Mouse (Mus musculus) hindbrain, embryonic 14.5 days (tissue): ENCODE data around the gene Lypla2. TPM values are rescaled to one million over a fixed set of nuclear protein-coding genes. Genes with fewer than 3 reads are reported as not detected.
A peak's percentile ranks its signal among the peaks of the same experiment; 100 is the strongest.

Source experiments
- ATAC-seq: fragments of 200-750 bp; cut with Nextera tagmentation; 2 replicates; pipeline ENCODE4 v1.8.0; 2017; ENCODE audit warnings: moderate number of reproducible peaks, mild to moderate bottlenecking, moderate TSS enrichment, moderate library complexity; ENCODE audit not compliant: low FRiP score
- DNase-seq: peaks from one replicate; pipeline ENCODE4 v3.0.0-alpha.2; 2015; ENCODE audit warnings: low spot score
- H3K27ac ChIP-seq: fragments of 300-500 bp; sonication (generic); 2 replicates; pipeline ENCODE4 v1.5.1; 2014; ENCODE audit warnings: mild to moderate bottlenecking, moderate library complexity
- H3K27me3 ChIP-seq: fragments of 300-500 bp; sonication (generic); 2 replicates; pipeline ENCODE4 v1.6.1; 2014; ENCODE audit warnings: mild to moderate bottlenecking, low read length, mixed read lengths; ENCODE audit not compliant: control insufficient read depth, insufficient read depth
- H3K36me3 ChIP-seq: fragments of 300-500 bp; sonication (generic); replicated peaks from 2 replicates; pipeline ENCODE4 v1.6.1; 2014; ENCODE audit not compliant: control insufficient read depth, insufficient read depth
- H3K4me1 ChIP-seq: fragments of 300-500 bp; sonication (generic); replicated peaks from 2 replicates; pipeline ENCODE4 v1.6.1; 2014; ENCODE audit warnings: antibody characterized with exemption, low read length, mixed read lengths; ENCODE audit not compliant: control insufficient read depth, insufficient read depth
- H3K4me2 ChIP-seq: fragments of 300-500 bp; sonication (generic); replicated peaks from 2 replicates; pipeline ENCODE4 v1.6.1; 2014; ENCODE audit warnings: mild to moderate bottlenecking, moderate library complexity
- H3K4me3 ChIP-seq: fragments of 300-500 bp; sonication (generic); replicated peaks from 2 replicates; pipeline ENCODE4 v1.5.1; 2014; ENCODE audit warnings: mild to moderate bottlenecking, low read length
- H3K9ac ChIP-seq: fragments of 300-500 bp; sonication (generic); 2 replicates; pipeline ENCODE4 v1.6.1; 2014
- H3K9me3 ChIP-seq: fragments of 300-500 bp; sonication (generic); 2 replicates; pipeline ENCODE4 v1.6.1; 2016; ENCODE audit warnings: low read length; ENCODE audit not compliant: control insufficient read depth
- WGBS: fragments of 180-500 bp; shearing (Covaris S2); extraction: QIAGEN DNeasy Blood & Tissue Kit; methylation state at CpG from one replicate; pipeline ENCODE4 v1.1.7; 2014; 5-methylcytosine and 5-hydroxymethylcytosine counted together
- polyA plus RNA-seq: library from polyadenylated mRNA; unstranded; fragments of >200 nt; fragmentation: Nextera tagmentation; extraction: Ambion mirVana; gene quantifications from 2 replicates; pipeline ENCODE4 v1.2.1, GENCODE M21; 2014

The Lypla2 gene
- polyA plus RNA-seq, 1 experiment from 2014 or later: 191 TPM

GRCm38 (mm10) chr4:135966283-135966682 is 6.1 kb downstream of the Lypla2 start:
- H3K9me3 ChIP-seq: no peaks in the 10 kb centered on the region
- H3K9ac ChIP-seq: no peak overlapping the region
- peaks cover 50% of the 10 kb centered on the region for H3K36me3 ChIP-seq

DNA sequence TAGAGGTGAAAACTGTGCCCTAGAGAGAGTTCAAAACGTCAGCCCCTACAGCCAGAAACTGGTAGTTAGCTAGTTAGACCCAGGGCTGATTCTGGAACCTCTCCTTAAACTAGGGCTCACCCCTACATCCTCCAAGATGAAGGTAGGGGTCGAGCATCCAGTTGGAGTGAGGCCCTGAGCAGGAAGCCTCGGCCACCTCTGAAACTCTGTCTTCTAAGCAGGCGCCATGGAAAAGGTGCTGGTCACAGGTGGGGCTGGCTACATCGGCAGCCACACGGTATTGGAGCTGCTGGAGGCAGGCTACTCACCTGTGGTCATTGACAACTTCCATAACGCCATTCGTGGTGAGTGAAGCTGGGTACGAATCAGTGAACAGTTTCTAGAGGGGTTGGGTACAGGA is 7.3 kb downstream of the Lypla2 start:
- H3K4me1 ChIP-seq: peaks cover 17% of the 10 kb centered on the region
- H3K27me3 ChIP-seq: no peaks in the 10 kb centered on the region
- ATAC-seq (no peak), DNase-seq (no peak)
- peak overlapping the region; percentile 92 for H3K4me2 ChIP-seq
- H3K9me3 ChIP-seq: no peaks in the 10 kb centered on the region
- H3K36me3 ChIP-seq: peaks cover 45% of the 10 kb centered on the region
- no peak overlapping the region for H3K9ac ChIP-seq
- no peak overlapping the region for H3K4me3 ChIP-seq
- H3K27ac ChIP-seq: no peak overlapping the region
- WGBS: 86% methylated on average over 9 of the region's 9 CpGs

More at GRCm38 (mm10) chr4:135966283-135966682, 6.1 kb downstream of the Lypla2 start:
- ATAC-seq: no peak
- H3K4me3 ChIP-seq: no peak overlapping the region
- H3K27ac ChIP-seq: no peak overlapping the region
- peaks cover 20% of the 10 kb centered on the region for H3K4me1 ChIP-seq
- no peak for DNase-seq
- H3K27me3 ChIP-seq: no peaks in the 10 kb centered on the region
- no peak overlapping the region for H3K4me2 ChIP-seq
- 95% methylated on average over 16 of the region's 16 CpGs for WGBS

- Histone ChIP-seq H3K9ac (peak overlapping the region; percentile 91), H3K27me3 (no peaks in the 10 kb centered on the region), H3K36me3 (peaks cover 45% of the 10 kb centered on the region), H3K4me2 (peak overlapping the region; percentile 92), H3K27ac (peak overlapping the region; percentile 94; the same call in 1 of the 2 replicates), H3K4me3 (peak overlapping the region; percentile 72), H3K9me3 (no peaks in the 10 kb centered on the region), H3K4me1 (peaks cover 17% of the 10 kb centered on the region)
- 7% methylated on average over 12 of the region's 12 CpGs for WGBS
- ATAC-seq: no peak
- DNase-seq: no peak
Measured at GRCm38 (mm10) chr4:135964426-135964825, 8.0 kb downstream of the Lypla2 start.

- H3K4me3 ChIP-seq: peak within 1 kb of the TSS; percentile 72
- peak; percentile 92 for ATAC-seq
- H3K36me3 ChIP-seq: peaks cover 45% of the 10 kb centered on the region
Measured at GRCm38 (mm10) chr4:135963457-135964193, 8.8 kb downstream of the Lypla2 start, which contains the start of gene Gale. Gene Gale, plus strand, starts transcription at chr4:135963727.

GRCm38 (mm10) chr4:135962946-135963345 is 9.5 kb downstream of the Lypla2 start:
- WGBS: 6% methylated on average over 15 of the region's 15 CpGs
- Histone ChIP-seq H3K4me1 (peaks cover 17% of the 10 kb centered on the region), H3K9ac (peak overlapping the region; percentile 91), H3K27ac (peak overlapping the region; percentile 94), H3K9me3 (no peaks in the 10 kb centered on the region), H3K4me2 (peak overlapping the region; percentile 92), H3K36me3 (peaks cover 45% of the 10 kb centered on the region), H3K4me3 (peak overlapping the region; percentile 72), H3K27me3 (no peaks in the 10 kb centered on the region)
- no peak for DNase-seq
- peak; percentile 5 for ATAC-seq

More at GRCm38 (mm10) chr4:135963457-135964193, 8.8 kb downstream of the Lypla2 start, which contains the start of gene Gale:
- Histone ChIP-seq H3K4me1 (peaks cover 17% of the 10 kb centered on the region), H3K9me3 (no peaks in the 10 kb centered on the region), H3K4me2 (peak within 1 kb of the TSS; percentile 92), H3K27ac (peak within 1 kb of the TSS; percentile 94), H3K9ac (peak within 1 kb of the TSS; percentile 91), H3K27me3 (no peaks in the 10 kb centered on the region)
- under 1% methylated on average over 55 of the region's 56 CpGs for WGBS
- DNase-seq: peak; percentile 95

GRCm38 (mm10) chr4:135962198-135962597 is 10.2 kb downstream of the Lypla2 start:
- Histone ChIP-seq H3K9me3 (no peaks in the 10 kb centered on the region), H3K27me3 (no peaks in the 10 kb centered on the region), H3K4me1 (peaks cover 17% of the 10 kb centered on the region), H3K27ac (no peak overlapping the region), H3K4me3 (no peak overlapping the region), H3K9ac (no peak overlapping the region), H3K36me3 (peaks cover 42% of the 10 kb centered on the region), H3K4me2 (peak overlapping the region; percentile 92; the same call in 1 of the 2 replicates)
- ATAC-seq: no peak
- DNase-seq: no peak
- WGBS: 89% methylated on average over 7 of the region's 7 CpGs

DNA sequence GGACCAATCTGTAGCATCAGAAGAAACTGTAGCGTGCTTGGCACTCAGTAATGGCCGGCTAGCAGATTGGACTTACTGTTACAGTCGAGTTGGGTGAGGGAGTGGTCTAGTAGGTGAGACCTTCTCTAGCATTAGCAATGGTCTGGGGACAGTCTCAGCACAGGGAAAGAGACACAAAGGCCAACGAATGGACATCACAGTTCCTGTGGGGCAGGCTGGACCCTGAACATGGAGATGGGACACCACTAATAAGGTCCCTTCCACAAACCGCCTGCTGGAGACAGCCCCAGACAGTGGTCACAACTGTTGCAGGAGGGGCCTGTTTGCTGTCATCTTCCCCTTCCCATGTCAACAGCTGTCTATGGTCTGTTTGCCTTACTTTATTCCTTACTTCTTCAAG is 10.7 kb downstream of the Lypla2 start:
- 90% methylated on average over 5 of the region's 5 CpGs for WGBS
- ATAC-seq: no peak
- Histone ChIP-seq H3K27ac (no peak overlapping the region), H3K4me2 (no peak overlapping the region), H3K36me3 (peaks cover 41% of the 10 kb centered on the region), H3K9me3 (no peaks in the 10 kb centered on the region), H3K9ac (no peak overlapping the region), H3K4me1 (peaks cover 17% of the 10 kb centered on the region), H3K4me3 (no peak overlapping the region), H3K27me3 (no peaks in the 10 kb centered on the region)
- DNase-seq: no peak

DNA sequence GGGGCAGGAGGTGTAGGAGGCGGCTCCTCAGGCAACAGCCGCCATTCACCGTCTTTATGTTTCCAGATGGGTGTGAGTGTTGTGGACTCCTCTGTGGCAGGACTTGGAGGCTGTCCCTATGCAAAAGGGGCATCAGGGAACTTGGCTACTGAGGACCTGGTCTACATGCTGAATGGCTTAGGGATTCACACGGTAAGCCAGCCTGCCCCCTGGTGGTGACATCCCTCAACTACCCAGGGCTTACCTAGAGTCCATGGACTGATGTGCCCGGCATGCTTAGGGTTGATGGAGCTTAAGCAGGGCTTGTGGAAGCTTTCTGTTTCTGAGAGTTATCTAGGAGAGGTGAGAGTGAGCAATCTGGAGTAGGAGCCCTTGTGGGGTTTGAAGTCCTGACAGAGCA is 11.7 kb downstream of the Lypla2 start:
- no peak overlapping the region for H3K27ac ChIP-seq
- H3K4me2 ChIP-seq: no peak overlapping the region
- no peak overlapping the region for H3K4me3 ChIP-seq
- DNase-seq (peak; percentile 78), ATAC-seq (no peak)
- no peaks in the 10 kb centered on the region for H3K27me3 ChIP-seq
- H3K4me1 ChIP-seq: peaks cover 17% of the 10 kb centered on the region
- H3K9me3 ChIP-seq: no peaks in the 10 kb centered on the region
- no peak overlapping the region for H3K9ac ChIP-seq
- H3K36me3 ChIP-seq: peaks cover 38% of the 10 kb centered on the region
- WGBS: 27% methylated on average over 5 of the region's 5 CpGs

GRCm38 (mm10) chr4:135958354-135958753 is 14.1 kb downstream of the Lypla2 start:
- peaks cover 6% of the 10 kb centered on the region; the same call in 1 of the 2 replicates for H3K4me1 ChIP-seq
- peaks cover 53% of the 10 kb centered on the region for H3K36me3 ChIP-seq
- H3K9me3 ChIP-seq: no peaks in the 10 kb centered on the region
- 57% methylated on average over 8 of the region's 8 CpGs for WGBS
- H3K9ac ChIP-seq: no peak overlapping the region
- no peak overlapping the region for H3K27ac ChIP-seq
- H3K4me2 ChIP-seq: no peak overlapping the region
- H3K27me3 ChIP-seq: no peaks in the 10 kb centered on the region
- ATAC-seq: no peak
- DNase-seq: no peak
- H3K4me3 ChIP-seq: no peak overlapping the region
